Mouse (Mus musculus): ENCODE results near the gene Jam3.

- TF ChIP-seq NELFE (IDR thresholded peaks at IDR 0.05; ENCODE audit: low read depth, low read length): no peak
- no peak for TF ChIP-seq POLR2A (IDR thresholded peaks at IDR 0.05; ENCODE audit: control insufficient read depth in 1 of 2, insufficient read depth in 1 of 2, low read depth in 1 of 2, low read length in 2 of 2, poor library complexity in 1 of 2)
- TF ChIP-seq CTCF (IDR thresholded peaks at IDR 0.05 in 2 of 3, conservative IDR thresholded peaks at IDR 0.05 in 1 of 3; ENCODE audit: control insufficient read depth in 1 of 3, insufficient read depth in 1 of 3, low read depth in 2 of 3, low read length in 3 of 3, poor library complexity in 1 of 3, severe bottlenecking in 1 of 3): peak; percentile 24 to 58 (median 26); a peak in 4 of 6 replicates
- TF ChIP-seq CHD2 (IDR thresholded peaks at IDR 0.05; ENCODE audit: low read length): no peak
- TF ChIP-seq GATA1 (IDR thresholded peaks at IDR 0.05; ENCODE audit: low read depth, low read length): no peak
- no peak for TF ChIP-seq ZMIZ1 (IDR thresholded peaks at IDR 0.05; ENCODE audit: low read depth, low read length)
- TF ChIP-seq UBTF (IDR thresholded peaks at IDR 0.05; ENCODE audit: borderline replicate concordance, insufficient read depth, low read depth, low read length): no peak
- TF ChIP-seq GABPA (IDR thresholded peaks at IDR 0.05; ENCODE audit: low read depth, low read length): no peak
- no peak for TF ChIP-seq USF1 (IDR thresholded peaks at IDR 0.05; ENCODE audit: low read depth, low read length)
- TF ChIP-seq MEF2A (IDR thresholded peaks at IDR 0.05; ENCODE audit: extremely low read depth, insufficient replicate concordance, low read depth, low read length, poor library complexity, severe bottlenecking): no peak
- no peak for TF ChIP-seq MAX (IDR thresholded peaks at IDR 0.05; ENCODE audit: low read length)
Measured at GRCm38 (mm10) chr9:27176154-27176553, 20.9 kb upstream of the Jam3 start.
